Mouse (Mus musculus) kidney, embryonic 16.5 days (tissue): ENCODE results near the gene Polr3h. TPM values are rescaled to one million over a fixed set of nuclear protein-coding genes. Genes with fewer than 3 reads are reported as not detected.

Experiments used
- ATAC-seq: fragments of 200-750 bp; cut with Nextera tagmentation; 2 replicates; pipeline ENCODE4 v1.8.0; 2017; ENCODE audit warnings: moderate TSS enrichment; ENCODE audit not compliant: low FRiP score, low TSS enrichment
- H3K27ac ChIP-seq: fragments of 300-500 bp; sonication (generic); 2 replicates; pipeline ENCODE4 v1.5.1; 2014; ENCODE audit warnings: low read length
- H3K27me3 ChIP-seq: fragments of 300-500 bp; sonication (generic); 2 replicates; pipeline ENCODE4 v1.6.1; 2014; ENCODE audit warnings: low read length, control low read depth, mixed read lengths; ENCODE audit not compliant: insufficient read depth
- H3K36me3 ChIP-seq: fragments of 300-500 bp; sonication (generic); 2 replicates; pipeline ENCODE4 v1.6.1; 2014; ENCODE audit warnings: low read length, control low read depth, mixed read lengths; ENCODE audit not compliant: insufficient read depth
- H3K4me1 ChIP-seq: fragments of 300-500 bp; sonication (generic); 2 replicates; pipeline ENCODE4 v1.6.1; 2014; ENCODE audit warnings: low read length, control low read depth, mixed read lengths; ENCODE audit not compliant: insufficient read depth
- H3K4me2 ChIP-seq: fragments of 300-500 bp; sonication (generic); replicated peaks from 2 replicates; pipeline ENCODE4 v1.6.1; 2014; ENCODE audit warnings: low read depth, low read length
- H3K4me3 ChIP-seq: fragments of 300-500 bp; sonication (generic); 2 replicates; pipeline ENCODE4 v1.5.1; 2014; ENCODE audit warnings: mild to moderate bottlenecking, low read length
- H3K9ac ChIP-seq: fragments of 300-500 bp; sonication (generic); replicated peaks from 2 replicates; pipeline ENCODE4 v1.6.1; 2014; ENCODE audit warnings: low read length
- H3K9me3 ChIP-seq: fragments of 300-500 bp; sonication (generic); 2 replicates; pipeline ENCODE4 v1.6.1; 2016; ENCODE audit warnings: low read length, control low read depth
- WGBS: fragments of 180-500 bp; shearing (Covaris S2); extraction: QIAGEN DNeasy Blood & Tissue Kit; methylation state at CpG from one replicate; pipeline ENCODE4 v1.1.7; 2014; 5-methylcytosine and 5-hydroxymethylcytosine counted together
- polyA plus RNA-seq: library from polyadenylated mRNA; unstranded; fragments of >200 nt; fragmentation: Nextera tagmentation; extraction: Ambion mirVana; gene quantifications from 2 replicates; pipeline ENCODE4 v1.2.1, GENCODE M21; 2015

Polr3h gene
- polyA plus RNA-seq, 1 experiment from 2014 or later: 98.5 TPM

GRCm38 (mm10) chr15:81950716-81951115 is 24.7 kb upstream of the Polr3h start:
- Histone ChIP-seq H3K9me3 (no peaks in the 10 kb centered on the region), H3K27me3 (no peaks in the 10 kb centered on the region), H3K4me1 (no peaks in the 10 kb centered on the region), H3K9ac (no peak overlapping the region), H3K27ac (no peak overlapping the region), H3K36me3 (peaks cover 14% of the 10 kb centered on the region), H3K4me2 (no peak overlapping the region), H3K4me3 (no peak overlapping the region)
- ATAC-seq: no peak
- 66% methylated on average over 5 of the region's 5 CpGs for WGBS

- H3K36me3 ChIP-seq: peaks cover 7% of the 10 kb centered on the region
- H3K9ac ChIP-seq: no peak overlapping the region
- no peaks in the 10 kb centered on the region for H3K4me1 ChIP-seq
- no peaks in the 10 kb centered on the region for H3K27me3 ChIP-seq
- no peaks in the 10 kb centered on the region for H3K9me3 ChIP-seq
- ATAC-seq: no peak
- H3K4me2 ChIP-seq: no peak overlapping the region
- 60% methylated on average over 11 of the region's 11 CpGs for WGBS
- no peak overlapping the region for H3K27ac ChIP-seq
- no peak overlapping the region for H3K4me3 ChIP-seq
Measured at GRCm38 (mm10) chr15:81949476-81950131, 23.6 kb upstream of the Polr3h start.

GRCm38 (mm10) chr15:81949076-81949475 is 23.0 kb upstream of the Polr3h start:
- no peaks in the 10 kb centered on the region for H3K4me1 ChIP-seq

GRCm38 (mm10) chr15:81943176-81943749 is 17.2 kb upstream of the Polr3h start:
- peaks cover 14% of the 10 kb centered on the region for H3K4me1 ChIP-seq
- H3K36me3 ChIP-seq: no peaks in the 10 kb centered on the region; the same call in none of the 2 replicates
- 0 out of 2 replicates have a peak overlapping the region, but pooled peaks have one; percentile 22 for H3K9ac ChIP-seq
- 0 out of 2 replicates have a peak overlapping the region, but pooled peaks have one; percentile 34 for H3K27ac ChIP-seq
- H3K4me3 ChIP-seq: no peak overlapping the region
- 17% methylated on average over 9 of the region's 9 CpGs for WGBS
- no peaks in the 10 kb centered on the region for H3K9me3 ChIP-seq
- ATAC-seq: peak; percentile 58
- peak overlapping the region; percentile 14 for H3K4me2 ChIP-seq
- H3K27me3 ChIP-seq: no peaks in the 10 kb centered on the region

More at GRCm38 (mm10) chr15:81949076-81949475, 23.0 kb upstream of the Polr3h start:
- no peak for ATAC-seq
- H3K36me3 ChIP-seq: peaks cover 2% of the 10 kb centered on the region
- no peak overlapping the region for H3K27ac ChIP-seq
- H3K4me3 ChIP-seq: no peak overlapping the region
- H3K9me3 ChIP-seq: no peaks in the 10 kb centered on the region
- H3K4me2 ChIP-seq: no peak overlapping the region
- 71% methylated on average over 10 of the region's 10 CpGs for WGBS
- no peak overlapping the region for H3K9ac ChIP-seq
- H3K27me3 ChIP-seq: no peaks in the 10 kb centered on the region

GRCm38 (mm10) chr15:81941010-81941409 is 15.0 kb upstream of the Polr3h start:
- H3K4me1 ChIP-seq: peaks cover 37% of the 10 kb centered on the region
- H3K4me2 ChIP-seq: no peak overlapping the region
- H3K27ac ChIP-seq: no peak overlapping the region
- H3K4me3 ChIP-seq: no peak overlapping the region
- 0 out of 2 replicates have a peak, but pooled peaks cover 2% of the 10 kb centered on the region for H3K27me3 ChIP-seq
- no peaks in the 10 kb centered on the region for H3K36me3 ChIP-seq
- no peak overlapping the region for H3K9ac ChIP-seq
- H3K9me3 ChIP-seq: no peaks in the 10 kb centered on the region
- no peak for ATAC-seq
- 98% methylated on average over 2 of the region's 2 CpGs for WGBS

- Histone ChIP-seq H3K27ac (no peak overlapping the region), H3K27me3 (0 out of 2 replicates have a peak, but pooled peaks cover 2% of the 10 kb centered on the region), H3K4me3 (no peak overlapping the region), H3K36me3 (no peaks in the 10 kb centered on the region), H3K4me1 (peaks cover 38% of the 10 kb centered on the region), H3K9ac (no peak overlapping the region), H3K4me2 (no peak overlapping the region), H3K9me3 (no peaks in the 10 kb centered on the region)
- no peak for ATAC-seq
- WGBS: 90% methylated on average over 5 of the region's 5 CpGs
Measured at GRCm38 (mm10) chr15:81940219-81940618, 14.2 kb upstream of the Polr3h start.

GRCm38 (mm10) chr15:81939774-81940173 is 13.7 kb upstream of the Polr3h start:
- Histone ChIP-seq H3K9me3 (no peaks in the 10 kb centered on the region), H3K4me2 (no peak overlapping the region)
- 79% methylated on average over 4 of the region's 4 CpGs for WGBS

DNA sequence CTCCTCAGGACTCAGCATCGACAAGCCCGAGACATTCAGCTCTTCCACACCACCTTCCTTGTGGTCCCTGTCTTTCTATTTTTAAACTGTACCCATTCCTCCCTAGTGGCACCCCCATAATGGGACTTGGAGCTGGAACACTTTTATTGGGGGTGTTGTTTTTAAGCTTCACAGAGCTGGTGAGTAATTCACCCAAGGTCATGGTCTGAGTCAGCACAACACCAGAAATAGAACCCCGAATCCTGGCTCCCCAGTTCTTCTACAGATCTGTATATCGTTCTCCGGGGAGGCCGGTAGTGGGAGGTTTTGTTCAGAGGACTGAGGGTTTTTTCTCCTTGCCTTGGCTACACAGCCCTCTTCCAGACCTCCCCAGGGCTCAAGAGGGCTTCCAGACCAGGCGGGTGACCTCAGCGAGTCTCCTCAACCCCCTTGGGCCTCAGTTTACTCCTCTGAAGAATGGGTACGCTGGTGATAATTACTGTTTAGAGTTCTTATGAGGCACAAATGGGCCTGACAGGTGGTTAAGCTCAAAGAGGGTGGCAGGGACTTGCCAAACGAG is 13.2 kb upstream of the Polr3h start:
- H3K27me3 ChIP-seq: 0 out of 2 replicates have a peak, but pooled peaks cover 2% of the 10 kb centered on the region
- no peak overlapping the region for H3K4me3 ChIP-seq
- no peak for ATAC-seq
- WGBS: 86% methylated on average over 10 of the region's 10 CpGs
- H3K27ac ChIP-seq: no peak overlapping the region
- no peaks in the 10 kb centered on the region for H3K36me3 ChIP-seq
- H3K9me3 ChIP-seq: no peaks in the 10 kb centered on the region
- H3K4me2 ChIP-seq: no peak overlapping the region
- H3K4me1 ChIP-seq: peaks cover 38% of the 10 kb centered on the region
- H3K9ac ChIP-seq: no peak overlapping the region

More at GRCm38 (mm10) chr15:81939774-81940173, 13.7 kb upstream of the Polr3h start:
- ATAC-seq: no peak
- no peak overlapping the region for H3K4me3 ChIP-seq
- H3K27me3 ChIP-seq: 0 out of 2 replicates have a peak, but pooled peaks cover 2% of the 10 kb centered on the region
- no peak overlapping the region for H3K9ac ChIP-seq
- no peak overlapping the region for H3K27ac ChIP-seq
- no peaks in the 10 kb centered on the region for H3K36me3 ChIP-seq
- peaks cover 38% of the 10 kb centered on the region for H3K4me1 ChIP-seq

DNA sequence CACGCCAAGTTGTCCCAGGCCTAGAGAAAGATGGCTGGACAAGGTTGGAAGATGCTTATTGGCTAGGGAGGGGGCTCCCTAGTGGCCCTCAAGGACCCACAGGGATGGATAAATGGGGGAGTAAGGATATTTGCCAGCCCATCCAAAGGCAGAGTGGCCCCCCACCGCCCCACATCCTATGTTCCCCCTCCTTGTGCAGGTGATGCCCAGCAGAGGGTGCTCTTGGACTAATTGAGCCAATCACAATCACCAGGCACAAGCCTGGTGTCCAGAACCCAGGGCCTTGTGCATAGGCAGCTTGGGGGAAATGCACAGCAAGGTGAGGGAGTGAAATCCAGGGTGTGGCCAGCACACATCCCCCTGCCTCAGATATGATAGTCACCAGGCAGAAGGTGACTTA is 12.2 kb upstream of the Polr3h start:
- 0 out of 2 replicates have a peak, but pooled peaks have one; percentile 12 for ATAC-seq
- H3K27ac ChIP-seq: no peak overlapping the region
- peak overlapping the region; percentile 58 for H3K4me3 ChIP-seq
- H3K4me2 ChIP-seq: peak overlapping the region; percentile 81
- H3K27me3 ChIP-seq: 0 out of 2 replicates have a peak, but pooled peaks cover 2% of the 10 kb centered on the region
- no peaks in the 10 kb centered on the region for H3K36me3 ChIP-seq
- H3K4me1 ChIP-seq: peaks cover 37% of the 10 kb centered on the region
- WGBS: 41% methylated on average over 2 of the region's 2 CpGs
- H3K9ac ChIP-seq: peak overlapping the region; percentile 20; the same call in 1 of the 2 replicates
- H3K9me3 ChIP-seq: no peaks in the 10 kb centered on the region
